Mouse (Mus musculus) small intestine, adult 2 months (tissue): ENCODE measurements around the gene Nckap5.

Experiments
- CTCF ChIP-seq: fragments of 200-500 bp; IDR thresholded peaks from 2 replicates; pipeline ENCODE4 v1.5.1; 2012; ENCODE audit warnings: low read depth, mild to moderate bottlenecking, control low read depth, inconsistent platforms, low read length, moderate library complexity, mixed read lengths; ENCODE audit not compliant: insufficient replicate concordance, insufficient read length; ENCODE audit errors: extremely low read depth
- POLR2A ChIP-seq: fragments of 200-500 bp; IDR thresholded peaks from 2 replicates; pipeline ENCODE4 v1.6.1; 2012; ENCODE audit warnings: low read depth, mild to moderate bottlenecking, control low read depth, inconsistent platforms, low read length, moderate library complexity

DNA sequence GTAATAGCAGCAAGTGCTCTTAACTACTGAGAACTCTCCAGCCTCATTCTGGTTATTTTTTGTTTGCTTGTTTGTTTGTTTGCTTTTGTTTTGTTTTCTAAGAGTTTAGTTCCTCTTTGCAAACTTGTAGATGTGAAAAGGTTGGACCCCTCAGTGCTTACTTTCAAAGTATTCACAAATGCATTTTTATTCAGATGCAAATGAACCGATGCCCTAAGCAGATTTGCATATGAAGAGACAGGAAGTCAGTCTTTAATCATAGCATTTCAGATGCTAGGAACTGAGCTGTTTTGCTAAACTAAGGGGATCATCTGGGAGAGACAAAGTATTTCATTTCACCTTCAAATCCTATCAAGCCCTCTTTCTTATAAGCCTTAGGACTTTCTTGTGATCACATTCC lies 701.5 kb downstream of the Nckap5 start:
- TF ChIP-seq POLR2A (no peak), CTCF (no peak)
